Mouse (Mus musculus): ENCODE results near the gene Rab34. TPM values are rescaled to one million over a fixed set of nuclear protein-coding genes. Genes with fewer than 3 reads are reported as not detected.

Rab34 gene
- not detected for polyA plus RNA-seq (2017; shearing (Covaris generic))

GRCm38 (mm10) chr11:78188331-78189233 lies at the start of gene Rab34:
Rab34 (plus strand) TSS chr11:78188430.

GRCm38 (mm10) chr11:78164924-78165760 lies 23.1 kb upstream of the Rab34 start, which contains the start of gene Traf4:
Traf4 (minus strand) TSS chr11:78165589.

GRCm38 (mm10) chr11:78176402-78176862 lies 11.8 kb upstream of the Rab34 start, which contains the start of the genes Nek8 and Tlcd1:
Nek8 (minus strand) TSS chr11:78176675.
Tlcd1 (plus strand) TSS chr11:78176711.

GRCm38 (mm10) chr11:78182961-78183844 lies 5.0 kb upstream of the Rab34 start, which contains the start of gene Rpl23a:
Rpl23a (minus strand) TSS chr11:78183584.

GRCm38 (mm10) chr11:78193113-78193512 lies 4.9 kb downstream of the Rab34 start, which contains the start of gene Proca1:
Proca1 (plus strand) TSS chr11:78193392.

Other genes with a start within 250 kb of the Rab34 start
- gene Phf12, start 205.7 kb upstream of the Rab34 start, polyA plus RNA-seq (2017; shearing (Covaris generic)), result 48.0 TPM
- gene Dhrs13, start 156.2 kb upstream of the Rab34 start, polyA plus RNA-seq (2017; shearing (Covaris generic)), result 10.4 TPM
- 51.3 TPM for gene Flot2, start 150.5 kb upstream of the Rab34 start, polyA plus RNA-seq (2017; shearing (Covaris generic))
- gene Eral1, start 108.0 kb upstream of the Rab34 start, polyA plus RNA-seq (2017; shearing (Covaris generic)), result 31.5 TPM
- gene Fam222b, start 93.8 kb upstream of the Rab34 start, polyA plus RNA-seq (2017; shearing (Covaris generic)), result 17.3 TPM
- 92.9 TPM for gene Traf4, start 22.8 kb upstream of the Rab34 start, polyA plus RNA-seq (2017; shearing (Covaris generic))
- 15.1 TPM for gene Nek8, start 11.8 kb upstream of the Rab34 start, polyA plus RNA-seq (2017; shearing (Covaris generic))
- 2.5 TPM for gene Tlcd1, start 11.7 kb upstream of the Rab34 start, polyA plus RNA-seq (2017; shearing (Covaris generic))
- gene Rpl23a, start 4.8 kb upstream of the Rab34 start, polyA plus RNA-seq (2017; shearing (Covaris generic)), result 2,044 TPM
- gene Proca1, start 5.0 kb downstream of the Rab34 start, polyA plus RNA-seq (2017; shearing (Covaris generic)), result not detected
- 84.4 TPM for gene Sdf2, start 57.3 kb downstream of the Rab34 start, polyA plus RNA-seq (2017; shearing (Covaris generic))
- gene Supt6, start 57.6 kb downstream of the Rab34 start, polyA plus RNA-seq (2017; shearing (Covaris generic)), result 51.6 TPM
- 82.8 TPM for gene 2610507B11Rik, start 73.3 kb downstream of the Rab34 start, polyA plus RNA-seq (2017; shearing (Covaris generic))
- gene BC030499, start 102.4 kb downstream of the Rab34 start, polyA plus RNA-seq (2017; shearing (Covaris generic)), result 0.30 TPM
- 1.2 TPM for gene Spag5, start 113.1 kb downstream of the Rab34 start, polyA plus RNA-seq (2017; shearing (Covaris generic))
- gene Aldoc, start 134.5 kb downstream of the Rab34 start, polyA plus RNA-seq (2017; shearing (Covaris generic)), result 4.4 TPM
- gene Pigs, start 140.0 kb downstream of the Rab34 start, polyA plus RNA-seq (2017; shearing (Covaris generic)), result 73.4 TPM
- 11.7 TPM for gene Unc119, start 155.1 kb downstream of the Rab34 start, polyA plus RNA-seq (2017; shearing (Covaris generic))
- not detected for gene Foxn1, start 198.1 kb downstream of the Rab34 start, polyA plus RNA-seq (2017; shearing (Covaris generic))
- not detected for gene Slc13a2, start 233.8 kb downstream of the Rab34 start, polyA plus RNA-seq (2017; shearing (Covaris generic))